Mouse (Mus musculus): ENCODE measurements around the gene Ddx4. TPM values are rescaled to one million over a fixed set of nuclear protein-coding genes. Genes with fewer than 3 reads are reported as not detected.
"Not testable (repeated sequence)": the region's sequence is repeated elsewhere in the genome, so short reads cannot be mapped to it uniquely, and the experiment has no call there.

Ddx4 gene
- polyA plus RNA-seq, 1 experiment from 2014 or later = 0.78 TPM

GRCm38 (mm10) chr13:112580590-112581320 lies 71.5 kb downstream of the Ddx4 start:
- Histone ChIP-seq H3K4me3 (no peak overlapping the region), H3K9me3 (0 out of 2 replicates have a peak, but pooled peaks cover 3% of the 10 kb centered on the region), H3K9ac (no peak overlapping the region), H3K4me2 (no peak overlapping the region), H3K4me1 (replicated peaks) (no peaks in the 10 kb centered on the region), H3K36me3 (no peaks in the 10 kb centered on the region), H3K27me3 (no peaks in the 10 kb centered on the region), H3K27ac (no peak overlapping the region)
- no peak for ATAC-seq (ENCODE audit: low FRiP score)
- WGBS = 56% methylated on average over 11 of the region's 11 CpGs

- not testable (repeated sequence) for ATAC-seq (ENCODE audit: low FRiP score); H3K4me3 ChIP-seq; H3K27me3 ChIP-seq; H3K36me3 ChIP-seq; H3K27ac ChIP-seq; H3K9me3 ChIP-seq; H3K4me2 ChIP-seq; H3K9ac ChIP-seq; H3K4me1 ChIP-seq (replicated peaks)
- 92% methylated on average over 11 of the region's 11 CpGs for WGBS
Measured at GRCm38 (mm10) chr13:112578041-112578440, 74.2 kb downstream of the Ddx4 start.

- no peak overlapping the region for H3K4me3 ChIP-seq
- no peaks in the 10 kb centered on the region for H3K4me1 ChIP-seq (replicated peaks)
- H3K9me3 ChIP-seq = 0 out of 2 replicates have a peak, but pooled peaks cover 3% of the 10 kb centered on the region
- no peaks in the 10 kb centered on the region for H3K27me3 ChIP-seq
- ATAC-seq (ENCODE audit: low FRiP score) = no peak
- H3K4me2 ChIP-seq = no peak overlapping the region
- no peaks in the 10 kb centered on the region for H3K36me3 ChIP-seq
- no peak overlapping the region for H3K27ac ChIP-seq
- no peak overlapping the region for H3K9ac ChIP-seq
Measured at GRCm38 (mm10) chr13:112573800-112574199, 78.5 kb downstream of the Ddx4 start.

- Histone ChIP-seq H3K9ac (no peak overlapping the region), H3K36me3 (no peaks in the 10 kb centered on the region), H3K4me2 (no peak overlapping the region), H3K27me3 (no peaks in the 10 kb centered on the region), H3K4me3 (no peak overlapping the region), H3K4me1 (replicated peaks) (no peaks in the 10 kb centered on the region), H3K9me3 (no peaks in the 10 kb centered on the region), H3K27ac (no peak overlapping the region)
- no peak for ATAC-seq (ENCODE audit: low FRiP score)
- 71% methylated on average over 5 of the region's 5 CpGs for WGBS
Measured at GRCm38 (mm10) chr13:112570768-112571167, 81.5 kb downstream of the Ddx4 start.

DNA sequence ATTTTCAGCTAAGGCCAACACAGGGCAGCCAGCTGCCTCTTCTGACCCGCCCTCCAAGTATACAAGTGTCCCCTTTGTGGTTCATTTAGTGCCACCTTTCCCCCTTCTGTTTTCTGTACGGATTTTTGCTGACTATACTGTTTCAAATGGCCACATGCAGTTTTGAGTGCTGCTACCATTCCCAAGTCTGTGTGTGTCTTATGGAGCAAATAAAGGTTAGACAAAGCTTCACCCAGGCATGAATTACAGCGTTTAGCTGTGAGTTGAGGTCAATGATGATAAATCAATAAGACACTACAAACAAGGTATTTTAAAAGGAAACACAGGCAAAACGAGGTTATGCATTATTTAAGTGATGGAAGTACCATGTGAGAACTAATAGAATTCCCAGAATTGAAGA lies 82.7 kb downstream of the Ddx4 start:
- 43% methylated on average over 4 of the region's 4 CpGs for WGBS
- no peak for ATAC-seq (ENCODE audit: low FRiP score)

GRCm38 (mm10) chr13:112560554-112561138 lies 91.6 kb downstream of the Ddx4 start:
- Histone ChIP-seq H3K27ac (no peak overlapping the region), H3K4me1 (replicated peaks) (no peaks in the 10 kb centered on the region), H3K36me3 (no peaks in the 10 kb centered on the region), H3K9me3 (no peaks in the 10 kb centered on the region), H3K4me2 (no peak overlapping the region), H3K27me3 (no peaks in the 10 kb centered on the region), H3K4me3 (no peak overlapping the region), H3K9ac (no peak overlapping the region)
- no peak for ATAC-seq (ENCODE audit: low FRiP score)
- WGBS = 78% methylated on average over 6 of the region's 6 CpGs

More for the DNA sequence above, 82.7 kb downstream of the Ddx4 start:
- no peak overlapping the region for H3K9ac ChIP-seq
- no peaks in the 10 kb centered on the region for H3K9me3 ChIP-seq
- H3K36me3 ChIP-seq = no peaks in the 10 kb centered on the region
- no peak overlapping the region for H3K4me3 ChIP-seq
- H3K4me2 ChIP-seq = no peak overlapping the region
- H3K27me3 ChIP-seq = no peaks in the 10 kb centered on the region
- no peaks in the 10 kb centered on the region for H3K4me1 ChIP-seq (replicated peaks)
- H3K27ac ChIP-seq = no peak overlapping the region

DNA sequence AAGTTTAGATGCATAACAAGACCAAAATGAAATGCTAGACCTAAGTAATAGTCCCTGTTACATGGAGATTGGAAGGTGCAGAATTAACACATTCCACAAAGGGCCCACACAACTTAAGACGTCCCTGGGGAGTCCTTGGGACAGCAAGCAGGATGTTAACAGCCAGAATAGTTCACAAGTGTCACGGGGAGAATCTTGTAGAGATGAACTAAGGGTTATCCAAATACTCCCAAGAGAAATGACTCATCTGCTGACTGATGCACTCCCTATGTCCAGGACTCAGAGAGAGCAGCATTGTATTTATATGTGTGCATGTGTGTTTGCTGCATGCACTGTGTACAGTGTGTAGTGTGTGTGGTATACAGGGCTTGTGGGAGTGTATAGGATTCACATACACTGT lies 95.8 kb downstream of the Ddx4 start:
- Histone ChIP-seq H3K27me3 (no peaks in the 10 kb centered on the region), H3K9me3 (no peaks in the 10 kb centered on the region), H3K9ac (no peak overlapping the region), H3K4me2 (no peak overlapping the region), H3K36me3 (no peaks in the 10 kb centered on the region), H3K4me3 (no peak overlapping the region), H3K4me1 (replicated peaks) (no peaks in the 10 kb centered on the region), H3K27ac (no peak overlapping the region)
- ATAC-seq (ENCODE audit: low FRiP score) = no peak
- 59% methylated on average over 2 of the region's 2 CpGs for WGBS

DNA sequence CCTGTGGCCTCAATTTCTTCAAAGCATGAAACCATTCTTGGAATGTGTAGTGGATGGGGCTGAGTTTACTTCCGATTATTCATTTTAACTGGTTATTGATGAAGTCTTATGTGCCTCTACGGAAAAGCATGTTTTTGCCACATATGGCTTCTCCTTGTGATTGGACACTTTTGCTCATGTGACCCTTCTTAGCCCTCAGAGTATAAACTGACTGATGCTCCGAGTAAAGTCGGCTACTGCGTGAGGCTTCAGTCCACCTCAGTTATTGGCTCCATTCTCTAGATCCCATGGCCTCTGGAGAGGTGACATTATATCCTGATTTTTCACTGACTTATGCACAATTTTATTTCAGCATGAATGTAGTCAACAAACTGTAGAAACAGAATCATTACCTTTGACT lies 99.0 kb downstream of the Ddx4 start:
- H3K9ac ChIP-seq = no peak overlapping the region
- WGBS = 94% methylated on average over 5 of the region's 5 CpGs
- no peaks in the 10 kb centered on the region for H3K36me3 ChIP-seq
- ATAC-seq (ENCODE audit: low FRiP score) = no peak
- H3K4me2 ChIP-seq = no peak overlapping the region
- H3K4me3 ChIP-seq = no peak overlapping the region
- H3K27ac ChIP-seq = no peak overlapping the region
- no peaks in the 10 kb centered on the region for H3K27me3 ChIP-seq
- H3K4me1 ChIP-seq (replicated peaks) = no peaks in the 10 kb centered on the region
- H3K9me3 ChIP-seq = no peaks in the 10 kb centered on the region

DNA sequence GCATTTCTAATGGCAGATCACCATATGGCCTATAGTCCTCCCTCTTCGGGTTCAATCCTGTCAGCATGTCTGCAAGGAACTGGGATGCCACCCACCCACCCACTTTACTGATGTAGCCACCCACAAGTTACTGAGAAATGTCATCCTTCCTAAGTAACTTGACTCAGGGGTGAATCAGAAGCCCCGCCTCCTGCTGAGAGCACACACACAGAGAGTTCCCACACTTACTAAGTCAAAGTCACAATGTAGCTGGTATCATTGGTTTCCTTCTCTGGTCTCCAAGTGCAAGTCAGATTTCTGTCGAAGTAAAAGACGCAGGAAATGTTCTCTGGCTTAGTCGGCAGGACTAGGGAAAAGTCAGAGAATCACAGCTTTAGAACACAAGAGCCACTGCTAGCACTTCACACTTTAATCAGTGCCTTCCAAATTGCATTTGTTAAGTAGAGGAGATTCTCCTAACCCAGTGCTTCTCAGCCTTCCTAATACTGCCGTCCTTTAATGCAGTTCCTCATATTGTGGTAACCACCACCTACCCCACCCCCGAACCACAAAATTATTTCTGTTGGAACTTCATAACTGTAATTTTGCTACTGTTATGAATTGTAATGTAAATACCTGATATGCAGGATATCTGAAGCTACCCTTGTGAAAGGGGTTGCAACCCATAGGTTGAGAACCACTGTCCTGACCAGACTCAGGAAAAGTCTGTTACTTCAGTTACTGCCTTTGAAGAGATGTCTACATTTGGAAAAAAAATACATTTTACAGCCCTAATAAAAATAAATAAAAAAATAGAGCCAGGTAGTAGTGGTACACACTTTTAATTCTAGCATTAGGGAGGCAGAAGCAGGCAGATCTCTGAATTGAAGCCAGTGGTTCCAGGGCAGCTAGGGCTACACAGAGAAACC lies 100.4 kb downstream of the Ddx4 start:
- Histone ChIP-seq H3K4me3 (no peak overlapping the region), H3K9ac (no peak overlapping the region), H3K27ac (no peak overlapping the region), H3K27me3 (no peaks in the 10 kb centered on the region), H3K4me2 (no peak overlapping the region), H3K4me1 (replicated peaks) (no peaks in the 10 kb centered on the region), H3K9me3 (no peaks in the 10 kb centered on the region), H3K36me3 (no peaks in the 10 kb centered on the region)
- no peak for ATAC-seq (ENCODE audit: low FRiP score)
- 88% methylated on average over 7 of the region's 7 CpGs for WGBS

Other genes with a start within 250 kb of the Ddx4 start
- 19.9 and 22.6 TPM in 2 replicates for gene Il6st, start 188.4 kb downstream of the Ddx4 start, polyA plus RNA-seq (2015; fragmentation: Nextera tagmentation; extraction: Ambion mirVana)
- 0.22 and 0.55 TPM in 2 replicates for gene Il31ra, start 58.1 kb downstream of the Ddx4 start, polyA plus RNA-seq (2015; fragmentation: Nextera tagmentation; extraction: Ambion mirVana)
- 26.6 TPM in 2 replicates for gene Slc38a9, start 8.3 kb upstream of the Ddx4 start, polyA plus RNA-seq (2015; fragmentation: Nextera tagmentation; extraction: Ambion mirVana)
- 51.7 and 53.3 TPM in 2 replicates for gene Plpp1, start 148.3 kb upstream of the Ddx4 start, polyA plus RNA-seq (2015; fragmentation: Nextera tagmentation; extraction: Ambion mirVana)